Mouse (Mus musculus) lung, adult 2 months (tissue): ENCODE results near the gene Klrd1. TPM values are rescaled to one million over a fixed set of nuclear protein-coding genes. Genes with fewer than 3 reads are reported as not detected.

Experiments
- DNase-seq: peaks from one replicate; pipeline ENCODE4 v3.0.0; 2022
- H3K4me1 ChIP-seq: fragments of 200-500 bp; 2 replicates; pipeline ENCODE4 v1.6.1; 2011; ENCODE audit warnings: low read length; ENCODE audit not compliant: control insufficient read depth, insufficient read depth
- H3K4me3 ChIP-seq: fragments of 200-500 bp; replicated peaks from 2 replicates; pipeline ENCODE3; 2011; ENCODE audit warnings: low read depth, mild to moderate bottlenecking, control low read depth, low read length; ENCODE audit errors: extremely low read depth
- CTCF ChIP-seq: fragments of 200-500 bp; IDR thresholded peaks from 2 replicates; pipeline ENCODE4 v1.5.1; 2011; ENCODE audit warnings: mild to moderate bottlenecking, low read length, control low read depth; ENCODE audit not compliant: insufficient read depth
- POLR2A ChIP-seq: fragments of 200-500 bp; IDR thresholded peaks from 2 replicates; pipeline ENCODE4 v1.6.1; 2011; ENCODE audit warnings: low read depth, mild to moderate bottlenecking, control low read depth, low read length, borderline replicate concordance; ENCODE audit errors: extremely low read depth
- WGBS: fragments of 180-500 bp; shearing (Covaris S2); methylation state at CpG from one replicate; pipeline ENCODE4 v1.1.7; 2018; 5-methylcytosine and 5-hydroxymethylcytosine counted together
- polyA plus RNA-seq: library from polyadenylated mRNA; depleted of rRNA; stranded (reverse); fragments of >200 nt; gene quantifications from 2 replicates; pipeline ENCODE4 v1.2.3, GENCODE M21; 2012; rRNA removed

The Klrd1 gene
- polyA plus RNA-seq: 1.2 and 1.4 TPM in 2 replicates

DNA sequence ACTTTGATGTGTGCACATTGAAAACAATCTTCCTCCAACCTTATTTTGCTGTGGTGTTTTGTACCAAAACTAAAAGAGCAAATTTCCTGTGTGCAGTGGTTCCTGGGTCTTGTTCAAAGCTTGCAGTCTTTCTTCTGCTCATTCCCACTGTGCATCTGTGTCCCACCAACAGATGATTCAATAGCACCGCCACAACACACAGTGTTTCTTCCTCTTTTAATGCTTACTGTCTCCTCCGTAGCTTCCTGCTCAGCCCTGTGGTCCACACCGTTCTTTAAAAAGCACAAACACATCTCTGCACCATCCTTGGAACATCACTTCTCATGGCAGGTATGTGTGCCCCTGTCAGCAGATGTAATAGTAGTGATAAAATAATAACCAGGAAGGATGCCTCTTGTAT lies at the start of gene Klrd1:
Gene Klrd1 (plus strand): TSS at position 275 of the 400 bp plus-strand sequence.
- TF ChIP-seq POLR2A (no peak), CTCF (no peak)
- WGBS: 59% methylated on average over 3 of the region's 3 CpGs
- Histone ChIP-seq H3K4me1 (no peaks in the 10 kb centered on the region), H3K4me3 (no peak within 1 kb of the TSS)
- no peak for DNase-seq

DNA sequence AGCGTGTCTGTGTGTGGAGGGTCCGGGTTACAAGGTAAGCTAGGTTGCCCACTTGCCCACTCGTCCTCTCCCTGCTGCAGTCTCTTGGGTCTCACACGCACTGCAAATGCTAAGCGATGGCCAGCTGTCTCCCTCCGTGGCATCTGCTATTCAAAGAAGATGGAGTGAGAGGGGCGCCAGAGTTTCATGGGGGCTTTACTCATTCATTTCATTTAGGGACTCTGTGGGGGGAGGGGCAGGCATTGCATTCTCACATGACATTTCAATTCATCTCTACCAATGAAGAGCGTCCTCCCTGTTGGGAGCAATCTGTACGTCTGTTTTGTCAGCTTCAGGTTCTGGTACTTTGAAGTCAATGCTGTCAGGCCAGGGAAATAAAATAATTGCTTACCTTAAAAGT lies 49.7 kb upstream of the Klrd1 start:
- 84% methylated on average over 9 of the region's 9 CpGs for WGBS
- H3K4me3 ChIP-seq: no peak overlapping the region
- DNase-seq: no peak

DNA sequence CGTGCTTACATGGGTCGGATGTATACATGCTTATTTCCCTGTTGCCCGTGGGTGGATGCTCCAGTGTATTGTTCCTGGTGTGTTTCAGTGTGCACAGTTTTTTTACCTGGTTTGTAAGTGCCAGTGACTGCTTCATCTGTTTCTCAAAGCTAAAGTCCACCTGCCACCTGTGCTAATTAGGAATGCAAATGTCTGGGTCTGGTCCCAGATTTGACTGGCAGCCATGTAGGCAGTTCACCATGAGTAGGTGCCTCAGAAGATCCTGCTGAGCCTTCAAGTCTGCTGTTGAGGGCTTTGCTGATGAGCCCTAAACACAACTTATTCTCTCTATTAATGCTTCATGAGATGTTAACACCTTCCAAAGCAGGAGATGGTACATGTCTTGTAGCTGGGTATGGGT lies 49.0 kb upstream of the Klrd1 start:
- 84% methylated on average over 3 of the region's 3 CpGs for WGBS
- no peaks in the 10 kb centered on the region; the same call in none of the 2 replicates for H3K4me1 ChIP-seq
- H3K4me3 ChIP-seq: no peak overlapping the region
- no peak for TF ChIP-seq POLR2A
- TF ChIP-seq CTCF: no peak
- no peak for DNase-seq

More for the DNA sequence above, 49.7 kb upstream of the Klrd1 start:
- no peak for TF ChIP-seq POLR2A
- no peak for TF ChIP-seq CTCF
- no peaks in the 10 kb centered on the region; the same call in none of the 2 replicates for H3K4me1 ChIP-seq

DNA sequence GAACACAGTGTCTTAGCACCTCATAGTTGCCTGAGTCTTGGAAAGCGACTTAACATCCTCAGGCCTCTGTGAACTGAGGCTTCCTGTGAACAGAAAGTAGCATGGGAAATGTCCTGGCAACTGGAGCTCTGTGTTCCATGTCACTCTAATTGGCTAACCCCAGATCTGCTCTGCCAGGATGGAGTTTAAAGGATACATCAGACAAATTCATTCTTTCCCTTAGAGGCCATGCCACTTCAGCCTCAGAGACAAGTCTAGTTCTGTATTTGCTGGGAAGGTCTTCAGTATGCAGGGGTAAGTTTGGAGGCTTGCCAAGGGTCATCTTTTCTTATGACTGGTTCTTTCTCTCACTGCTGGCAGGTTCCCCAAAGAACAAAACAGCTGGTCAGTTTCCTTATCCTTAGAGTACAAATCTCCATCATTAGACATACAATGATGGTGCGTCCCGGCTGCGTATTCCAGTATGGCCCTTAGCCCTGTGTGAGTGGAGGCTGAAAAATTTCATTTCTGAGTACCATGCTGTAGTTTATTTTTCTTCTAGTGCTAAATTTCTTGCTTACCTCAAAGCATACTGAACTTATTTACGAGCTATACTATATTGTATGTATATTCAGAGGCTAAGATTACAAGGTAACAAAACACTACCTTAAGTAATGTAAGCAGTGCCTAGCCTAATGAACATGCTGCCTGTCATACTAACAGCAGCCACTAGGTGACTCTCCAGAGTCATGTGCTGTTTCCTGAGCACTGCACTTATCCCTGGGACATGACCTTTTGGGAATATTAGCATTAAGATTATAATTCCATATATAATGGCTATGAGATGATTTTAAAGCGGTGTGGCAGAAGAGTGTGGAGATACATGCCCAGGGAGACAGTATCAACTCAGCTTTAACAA lies 47.6 kb upstream of the Klrd1 start:
- no peaks in the 10 kb centered on the region; the same call in none of the 2 replicates for H3K4me1 ChIP-seq
- no peak overlapping the region for H3K4me3 ChIP-seq
- peak; percentile 68 for TF ChIP-seq CTCF
- TF ChIP-seq POLR2A: no peak
- peak; percentile 66 for DNase-seq
- 52% methylated on average over 6 of the region's 6 CpGs for WGBS

DNA sequence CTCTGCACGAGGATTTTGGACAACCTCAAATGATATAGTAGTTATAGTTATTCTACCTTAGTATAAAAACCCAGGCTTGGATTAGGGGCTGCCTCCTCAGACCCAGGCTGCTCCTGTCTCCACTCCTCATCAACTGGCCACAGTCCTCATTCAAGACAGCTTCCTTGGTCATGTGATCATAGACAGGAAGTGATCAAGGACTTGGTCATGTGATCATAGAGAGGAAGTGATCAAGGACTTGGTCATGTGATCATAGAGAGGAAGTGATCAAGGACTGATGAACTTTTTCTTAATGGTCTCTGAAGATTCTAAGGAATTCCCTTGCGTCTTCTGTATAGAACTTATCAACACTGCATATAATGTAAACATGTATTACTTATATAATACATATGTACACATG lies 44.3 kb upstream of the Klrd1 start:
- DNase-seq: no peak
- Histone ChIP-seq H3K4me3 (no peak overlapping the region), H3K4me1 (no peaks in the 10 kb centered on the region; the same call in none of the 2 replicates)
- 85% methylated on average over 2 of the region's 2 CpGs for WGBS
- TF ChIP-seq CTCF (no peak), POLR2A (no peak)

DNA sequence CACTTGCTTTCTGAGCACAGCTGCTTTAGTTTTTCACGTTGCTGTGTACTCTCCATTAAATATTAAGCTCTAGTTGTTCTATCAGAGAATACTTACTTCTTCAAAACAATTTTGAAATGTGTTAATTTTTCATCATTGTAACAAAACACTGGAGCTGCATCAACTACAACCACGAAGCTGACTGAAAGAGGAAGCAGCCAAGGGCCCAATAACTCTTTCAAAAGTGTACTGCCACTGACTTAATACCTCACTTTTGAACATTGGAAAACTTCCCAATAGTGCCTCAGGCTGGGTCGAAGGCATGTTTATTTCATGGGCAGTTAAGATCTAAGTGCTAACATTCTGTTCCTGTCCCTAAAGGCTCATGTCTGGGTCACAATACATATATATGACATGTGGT lies 43.6 kb upstream of the Klrd1 start:
- 42% methylated on average over 3 of the region's 3 CpGs for WGBS
- Histone ChIP-seq H3K4me3 (no peak overlapping the region), H3K4me1 (no peaks in the 10 kb centered on the region; the same call in none of the 2 replicates)
- TF ChIP-seq CTCF (no peak), POLR2A (no peak)
- no peak for DNase-seq

DNA sequence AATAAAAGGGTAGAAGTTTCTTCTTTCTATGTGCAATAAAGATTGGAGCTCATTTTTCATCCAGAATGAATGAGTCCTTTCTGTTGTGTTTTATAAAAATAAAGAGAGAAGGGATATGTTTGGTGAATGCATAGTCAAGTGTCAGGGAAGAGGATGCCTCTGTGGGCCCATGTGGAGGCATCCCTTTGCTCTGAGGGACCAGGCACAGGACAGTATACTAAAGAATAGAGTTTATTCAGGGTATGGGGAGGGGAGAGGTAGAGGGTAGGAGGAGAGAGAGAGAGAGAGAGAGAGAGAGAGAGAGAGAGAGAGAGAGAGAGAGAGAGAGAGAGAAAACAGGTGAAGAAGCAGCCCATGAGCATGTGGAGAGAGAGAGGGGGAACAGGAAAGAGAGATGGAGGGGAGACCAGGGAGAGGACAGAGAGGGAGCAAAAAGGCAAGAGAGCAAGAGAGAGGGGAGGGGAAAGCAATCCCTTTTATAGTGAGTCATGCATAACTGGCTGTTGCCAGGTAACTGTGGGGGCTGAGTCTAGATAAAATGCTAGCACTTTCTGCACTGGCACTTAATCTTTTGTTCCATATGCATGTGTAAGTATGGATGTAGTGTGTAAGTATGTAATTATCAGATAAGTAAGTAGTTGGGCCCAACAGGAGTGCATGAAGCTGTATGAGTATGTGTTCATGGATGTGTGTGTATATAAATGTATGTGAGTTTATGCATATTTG lies 34.1 kb upstream of the Klrd1 start:
- no peak for TF ChIP-seq CTCF
- no peak for TF ChIP-seq POLR2A
- no peak overlapping the region for H3K4me3 ChIP-seq
- DNase-seq: no peak
- no peaks in the 10 kb centered on the region for H3K4me1 ChIP-seq

DNA sequence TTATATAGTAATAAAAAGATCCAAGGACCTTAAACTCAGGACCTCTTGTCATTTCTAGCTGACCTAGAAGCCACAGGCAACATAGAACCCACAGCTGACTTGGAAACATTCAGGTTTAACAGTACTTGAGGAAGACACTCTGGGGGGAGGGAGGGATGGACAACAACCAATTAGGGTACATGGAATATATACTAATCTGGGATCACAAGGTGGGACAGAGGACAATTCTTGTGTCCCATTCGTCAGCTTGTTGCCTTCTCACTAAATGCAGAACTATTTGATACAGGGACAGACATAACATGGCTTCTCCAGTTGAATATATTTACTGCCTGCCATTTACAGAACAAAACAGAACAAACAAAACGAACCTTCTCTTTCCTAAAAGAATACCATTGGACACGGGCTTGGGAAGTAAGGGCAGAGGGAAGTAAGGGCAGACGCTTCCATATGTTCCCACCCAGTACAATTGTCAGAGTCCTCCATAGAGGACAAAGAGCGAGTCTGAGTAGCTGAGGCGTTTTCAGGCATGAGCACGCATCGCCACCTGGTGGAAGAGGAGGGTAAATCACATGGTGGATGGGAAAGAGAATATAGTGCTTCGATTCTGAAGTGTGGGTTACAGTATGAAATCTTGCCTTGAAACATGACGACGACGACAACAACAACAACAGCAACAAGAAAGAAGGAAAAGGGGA lies 32.5 kb upstream of the Klrd1 start:
- DNase-seq: peak; percentile 67
- Histone ChIP-seq H3K4me1 (no peaks in the 10 kb centered on the region), H3K4me3 (no peak overlapping the region)
- 10% methylated on average over 12 of the region's 12 CpGs for WGBS
- TF ChIP-seq POLR2A: no peak
- peak; percentile 97 for TF ChIP-seq CTCF

DNA sequence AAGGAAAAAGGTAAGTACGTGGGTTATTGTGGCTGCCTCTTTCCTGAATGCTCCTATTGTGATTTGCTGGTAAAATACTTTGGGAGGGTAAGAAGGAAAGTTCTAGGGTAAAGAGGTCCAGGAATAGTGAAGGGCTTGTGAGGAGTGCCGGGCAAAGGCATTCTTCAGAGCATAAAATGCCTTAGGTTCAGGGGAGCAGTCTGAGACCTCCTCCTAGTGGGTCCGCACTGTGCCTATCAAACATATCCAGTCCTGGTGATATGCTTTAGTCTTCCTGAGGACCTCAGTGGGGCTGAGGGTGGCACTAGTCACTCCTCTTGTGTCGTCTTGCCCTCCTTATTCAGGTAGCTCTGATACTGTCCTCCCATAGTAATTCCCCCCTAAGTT lies 31.9 kb upstream of the Klrd1 start:
- 52% methylated on average over 4 of the region's 4 CpGs for WGBS
- TF ChIP-seq POLR2A (no peak), CTCF (no peak)
- H3K4me1 ChIP-seq: no peaks in the 10 kb centered on the region
- DNase-seq: no peak
- H3K4me3 ChIP-seq: no peak overlapping the region
